Mouse (Mus musculus): ENCODE data around the gene Spsb2. TPM values are rescaled to one million over a fixed set of nuclear protein-coding genes. Genes with fewer than 3 reads are reported as not detected.
A peak's percentile ranks its signal among the peaks of the same experiment; 100 is the strongest.
"Not testable (repeated sequence)": the region's sequence is repeated elsewhere in the genome, so short reads cannot be mapped to it uniquely, and the experiment has no call there.

The Spsb2 gene
- polyA plus RNA-seq, 1 experiment from 2014 or later, result 9.1 TPM

- Histone ChIP-seq H3K4me2 (no peak overlapping the region), H3K9ac (replicated peaks) (no peak overlapping the region), H3K4me3 (replicated peaks) (no peak overlapping the region), H3K27me3 (no peaks in the 10 kb centered on the region), H3K27ac (no peak overlapping the region), H3K9me3 (no peaks in the 10 kb centered on the region), H3K4me1 (replicated peaks) (peaks cover 15% of the 10 kb centered on the region), H3K36me3 (peaks cover 78% of the 10 kb centered on the region)
- no peak for ATAC-seq (ENCODE audit: insufficient number of reproducible peaks, insufficient read depth, low FRiP score, low TSS enrichment, low read depth)
- 94% methylated on average over 8 of the region's 8 CpGs for WGBS
Measured at GRCm38 (mm10) chr6:124817563-124817962, 9.1 kb downstream of the Spsb2 start.

DNA sequence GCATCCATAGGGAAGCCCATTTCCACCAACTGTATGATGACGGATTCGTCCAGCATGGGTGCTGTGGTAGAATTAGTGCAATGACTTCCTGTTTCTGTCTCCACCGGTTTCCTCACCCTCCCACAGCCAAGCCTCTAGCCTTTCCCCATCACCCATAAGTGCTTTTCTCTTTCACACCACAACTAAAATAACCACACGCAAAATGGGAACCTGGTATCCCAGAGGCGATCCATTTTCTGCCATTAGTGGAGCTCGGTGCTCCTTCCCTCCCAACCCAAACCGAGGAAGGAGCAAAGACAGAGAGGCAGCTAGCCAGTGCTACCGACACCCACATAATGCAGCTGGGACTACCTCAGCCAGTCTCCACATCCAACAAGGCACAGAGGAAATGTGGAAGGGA lies 9.5 kb downstream of the Spsb2 start:
- Histone ChIP-seq H3K27me3 (no peaks in the 10 kb centered on the region), H3K4me1 (replicated peaks) (peaks cover 11% of the 10 kb centered on the region), H3K27ac (no peak overlapping the region), H3K4me2 (no peak overlapping the region), H3K4me3 (replicated peaks) (no peak overlapping the region), H3K9ac (replicated peaks) (no peak overlapping the region), H3K9me3 (no peaks in the 10 kb centered on the region), H3K36me3 (peaks cover 81% of the 10 kb centered on the region)
- no peak for ATAC-seq (ENCODE audit: insufficient number of reproducible peaks, insufficient read depth, low FRiP score, low TSS enrichment, low read depth)
- 92% methylated on average over 8 of the region's 8 CpGs for WGBS

GRCm38 (mm10) chr6:124820891-124821290 lies 12.4 kb downstream of the Spsb2 start:
- H3K36me3 ChIP-seq, result peaks cover 100% of the 10 kb centered on the region
- no peak overlapping the region for H3K4me3 ChIP-seq (replicated peaks)
- no peak for ATAC-seq (ENCODE audit: insufficient number of reproducible peaks, insufficient read depth, low FRiP score, low TSS enrichment, low read depth)
- no peak overlapping the region for H3K27ac ChIP-seq
- no peaks in the 10 kb centered on the region for H3K9me3 ChIP-seq
- no peak overlapping the region for H3K9ac ChIP-seq (replicated peaks)
- H3K4me1 ChIP-seq (replicated peaks), result no peaks in the 10 kb centered on the region
- no peaks in the 10 kb centered on the region for H3K27me3 ChIP-seq
- H3K4me2 ChIP-seq, result no peak overlapping the region
- WGBS, result 92% methylated on average over 5 of the region's 5 CpGs

GRCm38 (mm10) chr6:124822049-124822448 lies 13.6 kb downstream of the Spsb2 start:
- Histone ChIP-seq H3K9me3 (no peaks in the 10 kb centered on the region), H3K4me3 (replicated peaks) (no peak overlapping the region), H3K36me3 (peaks cover 99% of the 10 kb centered on the region), H3K27me3 (no peaks in the 10 kb centered on the region), H3K9ac (replicated peaks) (no peak overlapping the region), H3K4me2 (no peak overlapping the region), H3K27ac (no peak overlapping the region), H3K4me1 (replicated peaks) (no peaks in the 10 kb centered on the region)
- no peak for ATAC-seq (ENCODE audit: insufficient number of reproducible peaks, insufficient read depth, low FRiP score, low TSS enrichment, low read depth)
- 98% methylated on average over 4 of the region's 4 CpGs for WGBS

DNA sequence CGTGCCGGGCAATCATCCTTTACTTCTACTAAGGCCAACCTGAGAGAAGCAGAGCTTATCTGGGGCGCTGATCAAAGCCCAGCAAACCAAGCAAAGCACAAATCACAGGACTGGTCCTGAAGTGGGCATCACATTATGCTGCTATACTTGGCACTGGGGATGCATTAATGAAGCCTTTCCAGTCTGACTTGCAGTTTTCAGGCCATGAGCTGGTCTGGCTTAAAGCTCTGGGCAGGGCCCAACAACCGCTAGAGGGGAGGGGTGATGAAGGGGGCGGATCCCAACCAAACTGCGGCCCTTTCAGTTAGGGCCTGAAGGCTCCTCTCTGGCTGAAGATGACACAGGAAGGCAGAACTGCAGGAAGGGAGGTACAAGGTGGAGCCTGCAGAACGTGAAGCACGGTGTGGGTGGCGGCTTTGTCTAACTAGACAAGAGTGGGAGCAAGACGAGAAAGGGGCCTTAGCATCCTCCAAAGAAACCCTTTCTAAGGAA lies 19.7 kb downstream of the Spsb2 start:
- Histone ChIP-seq H3K9me3 (no peaks in the 10 kb centered on the region), H3K27ac (peak overlapping the region; percentile 3; the same call in 1 of the 2 replicates), H3K4me2 (peak overlapping the region; percentile 91), H3K27me3 (no peaks in the 10 kb centered on the region), H3K4me3 (replicated peaks) (peak overlapping the region; percentile 59), H3K4me1 (replicated peaks) (peaks cover 31% of the 10 kb centered on the region), H3K9ac (replicated peaks) (peak overlapping the region; percentile 70), H3K36me3 (peaks cover 57% of the 10 kb centered on the region)
- ATAC-seq (ENCODE audit: insufficient number of reproducible peaks, insufficient read depth, low FRiP score, low TSS enrichment, low read depth), result no peak
- WGBS, result 24% methylated on average over 10 of the region's 10 CpGs

DNA sequence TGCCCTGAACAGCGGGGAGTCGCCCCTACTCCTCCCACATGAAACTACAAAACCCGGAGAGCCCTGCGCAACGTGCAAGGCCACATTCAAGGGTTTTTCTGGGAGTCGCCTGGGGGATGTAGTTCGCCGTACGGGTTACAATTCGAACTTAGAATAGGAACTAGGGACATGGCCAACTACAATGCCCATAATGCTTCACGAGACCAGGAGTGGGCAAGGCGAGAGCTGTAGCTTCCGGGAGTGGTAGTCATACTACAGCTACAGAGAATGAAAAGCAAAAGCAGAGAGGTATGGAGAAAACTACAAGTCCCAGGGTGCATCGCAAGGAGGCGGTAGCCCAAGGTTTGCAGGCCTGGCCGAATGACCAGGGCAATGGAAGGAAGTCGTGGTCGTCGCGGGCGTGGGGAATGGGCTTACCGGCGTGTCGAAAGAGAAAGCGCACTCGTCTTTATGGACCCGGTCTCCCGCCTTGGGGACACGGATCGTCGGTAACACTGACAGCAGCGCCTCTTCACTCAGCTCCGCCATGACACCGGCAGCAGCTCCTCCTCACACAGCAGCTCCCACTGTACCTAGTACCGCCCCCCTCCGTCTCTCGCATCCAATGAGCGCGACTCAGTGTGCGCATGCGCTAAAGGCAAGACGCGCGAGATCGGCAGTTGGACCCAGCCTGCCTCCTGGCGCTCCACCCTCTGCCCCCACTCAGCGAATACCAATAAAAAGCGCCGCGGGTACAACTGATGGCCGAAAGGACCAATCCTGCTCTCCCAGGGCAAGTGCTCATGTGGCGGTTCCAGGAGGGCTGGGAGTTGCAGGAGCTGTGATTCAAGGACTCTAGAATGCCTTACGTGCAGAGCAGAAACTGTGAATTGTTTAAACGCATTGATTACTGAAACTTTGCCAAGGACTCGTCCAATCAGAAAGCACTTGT lies 20.7 kb downstream of the Spsb2 start, which contains the start of the genes Usp5 and Cdca3:
Gene Usp5, minus strand, starts transcription at position 617 of the 931 bp plus-strand sequence.
Gene Cdca3, plus strand, starts transcription at position 680 of the 931 bp plus-strand sequence.
- ATAC-seq (ENCODE audit: insufficient number of reproducible peaks, insufficient read depth, low FRiP score, low TSS enrichment, low read depth), result peak; percentile 95
- under 1% methylated on average over 55 of the region's 55 CpGs for WGBS
- H3K27ac ChIP-seq, result peak within 1 kb of the TSS; percentile 91
- H3K4me1 ChIP-seq (replicated peaks), result peaks cover 31% of the 10 kb centered on the region
- H3K9ac ChIP-seq (replicated peaks), result peak within 1 kb of the TSS; percentile 70
- H3K9me3 ChIP-seq, result no peaks in the 10 kb centered on the region
- H3K4me2 ChIP-seq, result peak within 1 kb of the TSS; percentile 91
- H3K4me3 ChIP-seq (replicated peaks), result peak within 1 kb of the TSS; percentile 59
- no peaks in the 10 kb centered on the region for H3K27me3 ChIP-seq
- H3K36me3 ChIP-seq, result peaks cover 57% of the 10 kb centered on the region

DNA sequence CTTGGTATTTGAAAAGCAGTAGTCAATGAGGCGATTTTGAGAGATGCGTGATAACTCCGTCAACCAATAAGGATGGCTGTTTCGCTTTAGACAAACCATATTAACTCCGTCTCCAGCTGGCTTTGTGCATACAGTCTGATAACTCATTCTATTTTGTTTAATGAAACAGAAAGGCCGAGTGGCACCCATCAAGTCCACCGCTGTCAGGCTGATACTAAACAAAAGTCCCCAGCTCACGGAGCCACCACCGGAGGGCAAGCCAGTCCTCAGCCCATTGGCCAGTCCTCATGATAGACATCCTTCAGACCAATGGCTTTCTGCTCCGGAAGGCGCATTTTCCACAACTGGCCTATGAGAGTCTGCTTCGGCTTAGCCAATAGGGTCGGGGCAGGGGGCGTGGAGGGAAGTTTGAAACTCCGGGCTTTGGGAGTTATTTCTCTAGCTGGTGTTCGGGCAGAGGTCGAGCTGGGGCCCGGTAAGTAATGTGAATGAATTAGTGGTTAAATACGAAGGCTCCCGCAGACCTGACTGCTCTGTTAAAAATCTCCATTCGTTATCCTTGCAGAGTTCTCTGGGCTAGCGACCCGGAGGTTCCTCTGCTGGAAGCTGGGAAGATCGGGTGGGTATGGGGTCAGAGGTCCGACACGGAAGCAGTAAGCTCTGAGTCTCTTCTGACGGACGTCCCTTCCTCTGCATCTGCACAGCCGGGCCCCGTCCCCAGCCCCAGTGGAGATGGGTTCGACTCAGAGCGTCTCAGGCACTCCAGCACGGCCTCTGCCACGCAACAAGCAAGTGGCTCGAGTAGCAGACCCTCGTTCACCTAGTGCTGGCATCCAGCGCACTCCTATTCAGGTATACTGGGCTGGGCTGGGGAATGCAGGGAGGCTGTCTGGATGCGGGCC lies 21.6 kb downstream of the Spsb2 start:
- H3K27ac ChIP-seq, result peak overlapping the region; percentile 91
- H3K4me2 ChIP-seq, result peak overlapping the region; percentile 72
- H3K4me3 ChIP-seq (replicated peaks), result peak overlapping the region; percentile 59
- 1% methylated on average over 38 of the region's 38 CpGs for WGBS
- peaks cover 32% of the 10 kb centered on the region for H3K4me1 ChIP-seq (replicated peaks)
- H3K9me3 ChIP-seq, result no peaks in the 10 kb centered on the region
- H3K9ac ChIP-seq (replicated peaks), result peak overlapping the region; percentile 69
- no peaks in the 10 kb centered on the region for H3K27me3 ChIP-seq
- H3K36me3 ChIP-seq, result peaks cover 55% of the 10 kb centered on the region
- ATAC-seq (ENCODE audit: insufficient number of reproducible peaks, insufficient read depth, low FRiP score, low TSS enrichment, low read depth), result peak; percentile 86

DNA sequence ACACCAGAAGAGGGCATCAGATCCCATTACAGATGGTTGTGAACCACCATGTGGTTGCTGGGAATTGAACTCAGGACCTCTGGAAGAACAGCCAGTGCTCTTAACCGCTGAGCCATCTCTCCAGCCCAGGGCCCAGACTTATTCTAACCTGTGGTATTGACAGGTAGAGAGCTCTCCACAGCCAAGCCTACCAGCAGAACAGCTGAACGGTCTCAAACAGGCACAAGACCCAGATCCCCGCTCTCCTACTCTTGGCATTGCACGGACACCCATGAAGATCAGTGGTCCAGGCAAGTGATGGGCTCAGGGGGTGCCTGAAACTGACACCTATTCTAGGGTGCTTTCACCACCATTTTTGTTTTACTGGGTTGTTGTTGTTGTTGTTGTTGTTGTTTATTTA lies 22.7 kb downstream of the Spsb2 start:
- peaks cover 43% of the 10 kb centered on the region for H3K36me3 ChIP-seq
- H3K27me3 ChIP-seq; ATAC-seq (ENCODE audit: insufficient number of reproducible peaks, insufficient read depth, low FRiP score, low TSS enrichment, low read depth); H3K9me3 ChIP-seq; H3K27ac ChIP-seq; H3K9ac ChIP-seq (replicated peaks): not testable (repeated sequence)
- H3K4me2 ChIP-seq, result peak overlapping the region; percentile 72
- H3K4me3 ChIP-seq (replicated peaks), result peak overlapping the region; percentile 59
- WGBS, result 96% methylated on average over 4 of the region's 4 CpGs
- peaks cover 38% of the 10 kb centered on the region for H3K4me1 ChIP-seq (replicated peaks)

- no peak for ATAC-seq (ENCODE audit: insufficient number of reproducible peaks, insufficient read depth, low FRiP score, low TSS enrichment, low read depth)
- Histone ChIP-seq H3K9me3 (no peaks in the 10 kb centered on the region), H3K4me2 (peak overlapping the region; percentile 72), H3K4me1 (replicated peaks) (peaks cover 38% of the 10 kb centered on the region), H3K27ac (no peak overlapping the region), H3K36me3 (peaks cover 40% of the 10 kb centered on the region), H3K4me3 (replicated peaks) (peak overlapping the region; percentile 59; the same call in 1 of the 2 replicates), H3K27me3 (no peaks in the 10 kb centered on the region), H3K9ac (replicated peaks) (no peak overlapping the region)
- 93% methylated on average over 8 of the region's 8 CpGs for WGBS
Measured at GRCm38 (mm10) chr6:124831649-124832048, 23.2 kb downstream of the Spsb2 start.

- ATAC-seq (ENCODE audit: insufficient number of reproducible peaks, insufficient read depth, low FRiP score, low TSS enrichment, low read depth), result no peak
- WGBS, result 82% methylated on average over 6 of the region's 6 CpGs
- peaks cover 32% of the 10 kb centered on the region for H3K36me3 ChIP-seq
Measured at GRCm38 (mm10) chr6:124834512-124835081, 26.1 kb downstream of the Spsb2 start.

More at GRCm38 (mm10) chr6:124834512-124835081, 26.1 kb downstream of the Spsb2 start:
- Histone ChIP-seq H3K4me2 (no peak overlapping the region), H3K4me1 (replicated peaks) (peaks cover 51% of the 10 kb centered on the region), H3K27me3 (no peaks in the 10 kb centered on the region), H3K4me3 (replicated peaks) (no peak overlapping the region), H3K27ac (no peak overlapping the region), H3K9me3 (no peaks in the 10 kb centered on the region), H3K9ac (replicated peaks) (no peak overlapping the region; the same call in 1 of the 2 replicates)

Measured in limb, embryonic 12.5 days (tissue).